Mouse (Mus musculus) liver, postnatal 0 days (tissue): Measurements from ENCODE around the gene Spin1.

Experiments used
- CTCF ChIP-seq: sonication (generic); IDR thresholded peaks from 2 replicates; pipeline ENCODE4 v1.5.1; 2016; ENCODE audit warnings: antibody characterized with exemption, low read depth
- EP300 ChIP-seq: IDR thresholded peaks from 2 replicates; pipeline ENCODE4 v1.6.1; 2016; ENCODE audit warnings: antibody characterized with exemption, low read depth, mild to moderate bottlenecking

GRCm38 (mm10) chr13:51170691-51171680 lies 70.3 kb downstream of the Spin1 start, which contains the start of gene Nxnl2:
- peak; percentile 66 for TF ChIP-seq CTCF
- no peak for TF ChIP-seq EP300
